Mouse (Mus musculus) megakaryocyte, embryonic 14.5 days (primary cell): ENCODE measurements around the gene Nelfe. TPM values are rescaled to one million over a fixed set of nuclear protein-coding genes. Genes with fewer than 3 reads are reported as not detected.

ENCODE experiments used
- H3K27me3 ChIP-seq: replicated peaks from 2 replicates; pipeline ENCODE3; 2012; ENCODE audit warnings: inconsistent platforms
- H3K36me3 ChIP-seq: replicated peaks from 2 replicates; pipeline ENCODE3; 2012; ENCODE audit warnings: low read length, inconsistent platforms, mixed read lengths
- H3K4me1 ChIP-seq: 2 replicates; pipeline ENCODE4 v1.6.1; 2012; ENCODE audit warnings: inconsistent platforms
- H3K4me3 ChIP-seq: replicated peaks from 2 replicates; pipeline ENCODE3; 2012; ENCODE audit warnings: moderate library complexity, mild to moderate bottlenecking, inconsistent platforms
- H3K9me3 ChIP-seq: 2 replicates; pipeline ENCODE4 v1.6.1; 2012; ENCODE audit warnings: inconsistent platforms
- FLI1 ChIP-seq: IDR thresholded peaks from 2 replicates; pipeline ENCODE4 v1.6.1; 2012; ENCODE audit warnings: low read length, inconsistent platforms, mixed read lengths
- GATA1 ChIP-seq: IDR thresholded peaks from 3 replicates; pipeline ENCODE4 v1.6.1; 2012; ENCODE audit warnings: mixed read lengths, low read length, inconsistent platforms, borderline replicate concordance
- polyA plus RNA-seq: library from polyadenylated mRNA; stranded (reverse); fragments of >175 nt; gene quantifications from 2 replicates; pipeline ENCODE4 v1.2.3, GENCODE M21; 2012; ENCODE audit warnings: low replicate concordance; ENCODE audit not compliant: insufficient read depth

The Nelfe gene
- polyA plus RNA-seq, 1 experiment = 220 TPM

- no peak overlapping the region for H3K4me3 ChIP-seq
- peaks cover 74% of the 10 kb centered on the region for H3K4me1 ChIP-seq
- H3K27me3 ChIP-seq = no peaks in the 10 kb centered on the region
- no peaks in the 10 kb centered on the region for H3K9me3 ChIP-seq
- no peak for TF ChIP-seq FLI1
- no peak for TF ChIP-seq GATA1
- peaks cover 9% of the 10 kb centered on the region for H3K36me3 ChIP-seq
Observed at GRCm38 (mm10) chr17:34891377-34891776, 41.2 kb downstream of the Nelfe start.

GRCm38 (mm10) chr17:34893072-34893824 lies 43.1 kb downstream of the Nelfe start:
- peaks cover 74% of the 10 kb centered on the region for H3K4me1 ChIP-seq
- TF ChIP-seq GATA1 (no peak), FLI1 (no peak)
- H3K27me3 ChIP-seq = no peaks in the 10 kb centered on the region
- H3K9me3 ChIP-seq = no peaks in the 10 kb centered on the region
- peak overlapping the region; percentile 95 for H3K4me3 ChIP-seq
- peaks cover 10% of the 10 kb centered on the region for H3K36me3 ChIP-seq

- no peaks in the 10 kb centered on the region for H3K9me3 ChIP-seq
- no peaks in the 10 kb centered on the region for H3K27me3 ChIP-seq
- peaks cover 68% of the 10 kb centered on the region for H3K4me1 ChIP-seq
- peak overlapping the region; percentile 95 for H3K4me3 ChIP-seq
- no peak for TF ChIP-seq FLI1
- TF ChIP-seq GATA1 = no peak
- peaks cover 10% of the 10 kb centered on the region for H3K36me3 ChIP-seq
Observed at GRCm38 (mm10) chr17:34894074-34894597, 43.9 kb downstream of the Nelfe start.

- H3K9me3 ChIP-seq = no peaks in the 10 kb centered on the region
- no peak for TF ChIP-seq FLI1
- TF ChIP-seq GATA1 = no peak
- peak overlapping the region; percentile 95 for H3K4me3 ChIP-seq
- H3K27me3 ChIP-seq = no peaks in the 10 kb centered on the region
- peaks cover 68% of the 10 kb centered on the region for H3K4me1 ChIP-seq
- peaks cover 10% of the 10 kb centered on the region for H3K36me3 ChIP-seq
Observed at GRCm38 (mm10) chr17:34894801-34895530, 44.8 kb downstream of the Nelfe start.

GRCm38 (mm10) chr17:34895724-34896123 lies 45.5 kb downstream of the Nelfe start:
- Histone ChIP-seq H3K4me1 (peaks cover 64% of the 10 kb centered on the region), H3K36me3 (peaks cover 10% of the 10 kb centered on the region), H3K27me3 (no peaks in the 10 kb centered on the region), H3K4me3 (peak overlapping the region; percentile 38), H3K9me3 (no peaks in the 10 kb centered on the region)
- TF ChIP-seq FLI1 (no peak), GATA1 (no peak)

GRCm38 (mm10) chr17:34896366-34896765 lies 46.2 kb downstream of the Nelfe start:
- no peak for TF ChIP-seq GATA1
- no peak for TF ChIP-seq FLI1
- peaks cover 64% of the 10 kb centered on the region for H3K4me1 ChIP-seq
- no peaks in the 10 kb centered on the region for H3K27me3 ChIP-seq
- H3K4me3 ChIP-seq = peak overlapping the region; percentile 80
- no peaks in the 10 kb centered on the region for H3K9me3 ChIP-seq
- peaks cover 14% of the 10 kb centered on the region for H3K36me3 ChIP-seq

GRCm38 (mm10) chr17:34897373-34898159 lies 47.4 kb downstream of the Nelfe start:
- Histone ChIP-seq H3K4me3 (peak overlapping the region; percentile 99), H3K36me3 (peaks cover 24% of the 10 kb centered on the region), H3K4me1 (peaks cover 64% of the 10 kb centered on the region), H3K27me3 (no peaks in the 10 kb centered on the region), H3K9me3 (no peaks in the 10 kb centered on the region)
- no peak for TF ChIP-seq FLI1
- no peak for TF ChIP-seq GATA1

GRCm38 (mm10) chr17:34898160-34898586 lies 48.0 kb downstream of the Nelfe start, which contains the start of the genes C2 and Ehmt2:
TSS of gene C2 (minus strand) at chr17:34898265.
TSS of gene Ehmt2 (plus strand) at chr17:34898469.
- H3K36me3 ChIP-seq = peaks cover 30% of the 10 kb centered on the region
- no peaks in the 10 kb centered on the region for H3K27me3 ChIP-seq
- peaks cover 65% of the 10 kb centered on the region for H3K4me1 ChIP-seq
- no peaks in the 10 kb centered on the region for H3K9me3 ChIP-seq
- TF ChIP-seq GATA1 (no peak), FLI1 (no peak)
- peak within 1 kb of the TSS; percentile 99 for H3K4me3 ChIP-seq

- Histone ChIP-seq H3K27me3 (no peaks in the 10 kb centered on the region), H3K4me1 (peaks cover 65% of the 10 kb centered on the region), H3K36me3 (peaks cover 35% of the 10 kb centered on the region), H3K4me3 (peak overlapping the region; percentile 99), H3K9me3 (no peaks in the 10 kb centered on the region)
- TF ChIP-seq FLI1 = no peak
- TF ChIP-seq GATA1 = no peak
Observed at GRCm38 (mm10) chr17:34898706-34899052, 48.5 kb downstream of the Nelfe start.
